Mouse (Mus musculus): ENCODE data around the gene Srgap3. TPM values are rescaled to one million over a fixed set of nuclear protein-coding genes. Genes with fewer than 3 reads are reported as not detected.

The Srgap3 gene
- total RNA-seq, 2 experiments from 2014 or later, result 15.6 to 20.3 TPM

GRCm38 (mm10) chr6:112916243-112916642 is 30.8 kb downstream of the Srgap3 start:
- no peak for DNase-seq (ENCODE audit: low spot score in 2 of 2)

GRCm38 (mm10) chr6:112912552-112912951 is 34.5 kb downstream of the Srgap3 start:
- no peak for DNase-seq (ENCODE audit: low spot score in 2 of 2)

GRCm38 (mm10) chr6:112909711-112910110 is 37.4 kb downstream of the Srgap3 start:
- DNase-seq (ENCODE audit: low spot score in 2 of 2), result no peak

GRCm38 (mm10) chr6:112907887-112908584 is 39.0 kb downstream of the Srgap3 start:
- no peak for DNase-seq (ENCODE audit: low spot score in 2 of 2)

GRCm38 (mm10) chr6:112903796-112904195 is 43.3 kb downstream of the Srgap3 start:
- DNase-seq (ENCODE audit: low spot score in 2 of 2), result no peak

GRCm38 (mm10) chr6:112903226-112903625 is 43.8 kb downstream of the Srgap3 start:
- DNase-seq (ENCODE audit: low spot score in 2 of 2), result no peak

GRCm38 (mm10) chr6:112902791-112903190 is 44.3 kb downstream of the Srgap3 start:
- no peak for DNase-seq (ENCODE audit: low spot score in 2 of 2)

GRCm38 (mm10) chr6:112900306-112900705 is 46.8 kb downstream of the Srgap3 start:
- DNase-seq (ENCODE audit: low spot score in 2 of 2), result no peak

- no peak for DNase-seq (ENCODE audit: low spot score in 2 of 2)
These were observed 47.4 kb downstream of the Srgap3 start for GRCm38 (mm10) chr6:112899711-112900110.

- DNase-seq (ENCODE audit: low spot score in 2 of 2), result no peak
These were observed 47.8 kb downstream of the Srgap3 start for GRCm38 (mm10) chr6:112899276-112899675.

- DNase-seq (ENCODE audit: low spot score in 2 of 2), result no peak
These were observed 48.6 kb downstream of the Srgap3 start for GRCm38 (mm10) chr6:112898435-112898834.

GRCm38 (mm10) chr6:112896372-112896771 is 50.7 kb downstream of the Srgap3 start:
- no peak for DNase-seq (ENCODE audit: low spot score in 2 of 2)

- DNase-seq (ENCODE audit: low spot score in 2 of 2), result no peak
These were observed 56.7 kb downstream of the Srgap3 start for GRCm38 (mm10) chr6:112890331-112890751.

- DNase-seq (ENCODE audit: low spot score in 2 of 2), result no peak
These were observed 63.4 kb downstream of the Srgap3 start for GRCm38 (mm10) chr6:112883588-112884135.

- DNase-seq (ENCODE audit: low spot score in 2 of 2), result no peak
These were observed 67.0 kb downstream of the Srgap3 start for GRCm38 (mm10) chr6:112880048-112880534.

GRCm38 (mm10) chr6:112879154-112879553 is 67.9 kb downstream of the Srgap3 start:
- no peak for DNase-seq (ENCODE audit: low spot score in 2 of 2)

GRCm38 (mm10) chr6:112873089-112873835 is 73.8 kb downstream of the Srgap3 start:
- no peak for DNase-seq (ENCODE audit: low spot score in 2 of 2)

- DNase-seq (ENCODE audit: low spot score in 2 of 2), result no peak
These were observed 75.8 kb downstream of the Srgap3 start for GRCm38 (mm10) chr6:112871241-112871780.

- DNase-seq (ENCODE audit: low spot score in 2 of 2), result no peak
These were observed 78.7 kb downstream of the Srgap3 start for GRCm38 (mm10) chr6:112868197-112868957.

GRCm38 (mm10) chr6:112866096-112866495 is 81.0 kb downstream of the Srgap3 start:
- DNase-seq (ENCODE audit: low spot score in 2 of 2), result no peak

GRCm38 (mm10) chr6:112865021-112865531 is 82.0 kb downstream of the Srgap3 start:
- peak in 1 of 2 experiments; percentile 36 for DNase-seq (ENCODE audit: low spot score in 2 of 2)
